Mouse (Mus musculus): Measurements from ENCODE around the gene Krtap5-2. TPM values are rescaled to one million over a fixed set of nuclear protein-coding genes. Genes with fewer than 3 reads are reported as not detected.

The Krtap5-2 gene
- polyA plus RNA-seq, 1 experiment = not detected

DNA sequence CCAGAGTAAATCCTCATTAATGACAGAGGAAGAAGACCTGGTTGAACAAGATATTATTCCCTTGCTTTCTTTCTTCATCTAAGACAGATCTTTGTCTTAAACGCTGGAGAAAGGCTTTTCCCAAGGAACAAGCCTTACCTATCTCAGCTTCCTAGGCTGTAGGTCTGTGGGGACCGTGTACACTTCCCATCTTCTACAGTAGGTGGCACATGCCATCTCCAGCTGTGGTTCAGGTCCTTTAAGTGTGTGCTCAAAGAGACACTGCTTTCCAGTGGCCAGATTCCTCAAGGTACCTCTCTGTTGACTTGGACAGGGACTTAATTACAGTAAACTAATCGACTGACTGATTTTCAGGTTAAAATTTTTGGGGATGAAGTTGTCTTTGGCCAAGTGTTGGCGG is 47.0 kb downstream of the Krtap5-2 start:
- TF ChIP-seq CTCF (IDR thresholded peaks at IDR 0.05; ENCODE audit: borderline replicate concordance, extremely low read depth, insufficient read depth, insufficient read length) (peak; percentile 18; the same call in 1 of the 2 replicates), POLR2A (IDR thresholded peaks at IDR 0.05; ENCODE audit: borderline replicate concordance, extremely low read depth, insufficient read depth, insufficient read length, poor library complexity, severe bottlenecking) (no peak)
- no peak for DNase-seq (ENCODE audit: low read depth)

Other genes with a start within 250 kb of the Krtap5-2 start
- 179 and 184 TPM in 2 replicates for gene Brsk2, start 226.3 kb downstream of the Krtap5-2 start, polyA plus RNA-seq (2012; rRNA removed)
- gene Mob2, start 114.9 kb downstream of the Krtap5-2 start, polyA plus RNA-seq (2012; rRNA removed) = 39.4 and 46.5 TPM in 2 replicates
- gene Dusp8, start 80.2 kb downstream of the Krtap5-2 start, polyA plus RNA-seq (2012; rRNA removed) = 93.1 and 145 TPM in 2 replicates
- not detected in 2 replicates for gene Gm45618, start 55.3 kb downstream of the Krtap5-2 start, polyA plus RNA-seq (2012; rRNA removed)
- gene Gm39115, start 40.0 kb downstream of the Krtap5-2 start, polyA plus RNA-seq (2012; rRNA removed) = not detected in 2 replicates
- 0.06 TPM in 1 of 2 replicates, not detected in the other for gene Gm45337, start 31.4 kb downstream of the Krtap5-2 start, polyA plus RNA-seq (2012; rRNA removed)
- not detected in 2 replicates for gene Gm29735, start 18.9 kb downstream of the Krtap5-2 start, polyA plus RNA-seq (2012; rRNA removed)
- gene Gm4553, start 10.3 kb downstream of the Krtap5-2 start, polyA plus RNA-seq (2012; rRNA removed) = not detected in 2 replicates
- not detected in 2 replicates for gene Gm10153, start 14.4 kb upstream of the Krtap5-2 start, polyA plus RNA-seq (2012; rRNA removed)
- not detected in 2 replicates for gene Krtap5-3, start 25.4 kb upstream of the Krtap5-2 start, polyA plus RNA-seq (2012; rRNA removed)
- gene Gm7579, start 35.9 kb upstream of the Krtap5-2 start, polyA plus RNA-seq (2012; rRNA removed) = not detected in 2 replicates
- gene Krtap5-5, start 54.0 kb upstream of the Krtap5-2 start, polyA plus RNA-seq (2012; rRNA removed) = not detected in 2 replicates
- not detected in 2 replicates for gene Gm40460, start 65.1 kb upstream of the Krtap5-2 start, polyA plus RNA-seq (2012; rRNA removed)
- not detected in 2 replicates for gene Gm2431, start 82.3 kb upstream of the Krtap5-2 start, polyA plus RNA-seq (2012; rRNA removed)
- gene Gm4559, start 98.4 kb upstream of the Krtap5-2 start, polyA plus RNA-seq (2012; rRNA removed) = not detected in 2 replicates
- not detected in 2 replicates for gene Krtap5-1, start 121.1 kb upstream of the Krtap5-2 start, polyA plus RNA-seq (2012; rRNA removed)
- gene Krtap5-4, start 127.5 kb upstream of the Krtap5-2 start, polyA plus RNA-seq (2012; rRNA removed) = not detected in 2 replicates
- 2.8 and 2.9 TPM in 2 replicates for gene Ifitm10, start 197.7 kb upstream of the Krtap5-2 start, polyA plus RNA-seq (2012; rRNA removed)
- 0.12 and 0.14 TPM in 2 replicates for gene Gm49369, start 206.7 kb upstream of the Krtap5-2 start, polyA plus RNA-seq (2012; rRNA removed)
- 186 and 216 TPM in 2 replicates for gene Ctsd, start 212.0 kb upstream of the Krtap5-2 start, polyA plus RNA-seq (2012; rRNA removed)

All from brain, embryonic 14.5 days (tissue).